Mouse (Mus musculus): ENCODE measurements around the gene Zfp605.
"Not testable (repeated sequence)": the region's sequence is repeated elsewhere in the genome, so short reads cannot be mapped to it uniquely, and the experiment has no call there.

The Zfp605 gene

GRCm38 (mm10) chr5:110109991-110110441 is at the start of gene Zfp605:
Zfp605 (plus strand) TSS chr5:110110092.
- DNase-seq (ENCODE audit: low spot score) = peak; percentile 89

GRCm38 (mm10) chr5:110072413-110072812 is 37.5 kb upstream of the Zfp605 start, which contains the start of gene Gm17655:
Gm17655 (minus strand) TSS chr5:110072513.
- not testable (repeated sequence) for DNase-seq (ENCODE audit: low spot score)

- no peak for DNase-seq (ENCODE audit: low spot score)
Observed at GRCm38 (mm10) chr5:110082961-110083360, 26.9 kb upstream of the Zfp605 start.

- DNase-seq (ENCODE audit: low spot score) = no peak
Observed at GRCm38 (mm10) chr5:110086161-110086866, 23.6 kb upstream of the Zfp605 start.

- DNase-seq (ENCODE audit: low spot score) = no peak
Observed at GRCm38 (mm10) chr5:110091546-110091945, 18.3 kb upstream of the Zfp605 start.

GRCm38 (mm10) chr5:110094030-110094846 is 15.7 kb upstream of the Zfp605 start, which contains the start of gene Gm35315:
Gm35315 (minus strand) TSS chr5:110094420.
- peak; percentile 91 for DNase-seq (ENCODE audit: low spot score)

- no peak for DNase-seq (ENCODE audit: low spot score)
Observed at GRCm38 (mm10) chr5:110094847-110095213, 15.1 kb upstream of the Zfp605 start.

GRCm38 (mm10) chr5:110098991-110099477 is 10.9 kb upstream of the Zfp605 start:
- DNase-seq (ENCODE audit: low spot score) = peak; percentile 44

- no peak for DNase-seq (ENCODE audit: low spot score)
Observed at GRCm38 (mm10) chr5:110099656-110100580, 10.0 kb upstream of the Zfp605 start, which contains the start of gene Plcxd1. Plcxd1 (plus strand) TSS chr5:110099969.

- peak; percentile 46 for DNase-seq (ENCODE audit: low spot score)
Observed at GRCm38 (mm10) chr5:110100921-110101631, 8.8 kb upstream of the Zfp605 start.

GRCm38 (mm10) chr5:110101716-110102347 is 8.1 kb upstream of the Zfp605 start:
- DNase-seq (ENCODE audit: low spot score) = peak; percentile 63

GRCm38 (mm10) chr5:110102429-110102828 is 7.5 kb upstream of the Zfp605 start:
- DNase-seq (ENCODE audit: low spot score) = no peak

GRCm38 (mm10) chr5:110102853-110103625 is 6.9 kb upstream of the Zfp605 start:
- DNase-seq (ENCODE audit: low spot score) = no peak

- DNase-seq (ENCODE audit: low spot score) = no peak
Observed at GRCm38 (mm10) chr5:110103901-110104615, 5.8 kb upstream of the Zfp605 start.

GRCm38 (mm10) chr5:110104616-110105380 is 5.1 kb upstream of the Zfp605 start:
- no peak for DNase-seq (ENCODE audit: low spot score)

GRCm38 (mm10) chr5:110106140-110106871 is 3.6 kb upstream of the Zfp605 start:
- no peak for DNase-seq (ENCODE audit: low spot score)

- peak; percentile 43 for DNase-seq (ENCODE audit: low spot score)
Observed at GRCm38 (mm10) chr5:110106901-110107564, 2.9 kb upstream of the Zfp605 start.

Measured in left cerebral cortex, adult 11 months (tissue).